Mouse (Mus musculus): ENCODE data around the gene Bad. TPM values are rescaled to one million over a fixed set of nuclear protein-coding genes. Genes with fewer than 3 reads are reported as not detected.
"Not testable (repeated sequence)": the region's sequence is repeated elsewhere in the genome, so short reads cannot be mapped to it uniquely, and the experiment has no call there.

Gene Bad
- 77.1 and 79.3 TPM in 2 replicates for polyA plus RNA-seq (2014; fragmentation: Nextera tagmentation; extraction: Ambion mirVana)

DNA sequence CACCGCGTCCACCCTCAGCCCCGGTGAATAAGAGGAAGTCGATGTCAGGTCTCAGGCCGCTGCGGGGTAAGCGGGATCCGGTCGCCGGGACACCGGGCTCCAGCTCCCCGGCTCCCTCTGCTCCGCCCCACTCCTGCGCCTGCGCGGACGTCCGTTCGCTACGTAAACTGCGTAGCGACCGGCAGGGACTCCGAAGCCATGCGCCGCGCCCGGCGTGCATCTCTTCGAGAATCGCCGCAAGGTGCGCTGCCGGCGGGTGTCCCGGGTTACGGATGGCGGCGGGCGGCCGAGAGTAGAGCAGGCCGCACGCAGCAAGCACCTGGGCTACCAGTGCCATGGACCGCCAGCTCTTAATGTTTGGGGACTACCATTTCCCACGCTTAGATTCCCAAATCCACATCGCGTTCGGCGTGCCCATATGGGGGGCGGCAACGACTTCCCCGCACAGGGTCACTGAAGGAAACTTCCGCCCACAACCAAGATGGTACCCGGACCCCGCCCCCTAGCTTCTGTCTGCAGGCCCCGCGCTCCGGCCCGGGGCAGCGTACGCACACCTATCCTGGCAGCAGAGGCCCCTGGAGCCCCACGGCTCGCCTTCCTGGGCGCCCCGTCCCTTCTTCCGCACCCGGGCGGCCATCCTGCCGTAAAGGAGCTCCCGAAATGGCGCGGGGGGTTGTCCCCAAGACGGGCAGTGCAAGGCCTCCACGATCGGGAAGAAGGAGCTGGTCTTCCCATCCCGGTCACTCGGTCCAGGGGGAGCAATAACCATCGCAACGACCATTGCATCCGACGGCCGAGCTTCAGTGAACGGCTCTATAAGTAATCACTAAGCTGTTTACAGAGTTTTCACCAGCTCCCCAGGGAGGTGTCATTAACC is at the start of gene Bad:
TSS of gene Bad (plus strand) at position 490 of the 877 bp plus-strand sequence.
- peak within 1 kb of the TSS; percentile 92 for H3K9ac ChIP-seq (replicated peaks; ENCODE audit: low read length)
- H3K4me2 ChIP-seq (ENCODE audit: low read length): peak within 1 kb of the TSS; percentile 99
- no peaks in the 10 kb centered on the region for H3K27me3 ChIP-seq (ENCODE audit: control insufficient read depth, insufficient read depth, low read length)
- H3K27ac ChIP-seq (replicated peaks; ENCODE audit: low read depth, low read length): peak within 1 kb of the TSS; percentile 94
- H3K4me3 ChIP-seq (replicated peaks; ENCODE audit: low read depth, low read length): peak within 1 kb of the TSS; percentile 85
- H3K9me3 ChIP-seq (ENCODE audit: control insufficient read depth, low read length): no peaks in the 10 kb centered on the region
- peaks cover 26% of the 10 kb centered on the region for H3K4me1 ChIP-seq (ENCODE audit: control insufficient read depth, insufficient read depth, low read length)
- WGBS: under 1% methylated on average over 83 of the region's 83 CpGs
- H3K36me3 ChIP-seq (ENCODE audit: control insufficient read depth, insufficient read depth, low read length): peaks cover 17% of the 10 kb centered on the region
- DNase-seq (peak; percentile 99), ATAC-seq (ENCODE audit: low FRiP score, low TSS enrichment) (peak; percentile 86)

DNA sequence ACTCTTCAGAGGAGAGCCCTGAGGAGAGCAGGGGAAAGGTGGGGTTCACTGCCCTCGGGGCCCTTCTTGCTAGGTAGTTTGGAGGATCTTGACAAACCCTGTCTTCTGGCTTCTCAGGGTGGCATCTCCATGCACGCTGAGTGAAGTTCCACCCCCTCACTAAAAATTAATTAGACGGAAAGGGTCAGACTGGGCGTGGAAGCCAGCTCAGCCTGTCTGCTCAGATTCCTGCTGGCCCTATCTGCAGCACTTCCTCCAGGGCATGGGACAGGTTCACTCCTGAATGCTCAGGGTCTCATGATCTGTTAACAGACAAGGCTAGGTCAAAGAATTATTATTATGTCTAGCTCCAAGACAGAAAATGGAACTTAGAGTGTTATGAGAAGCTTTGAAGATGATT is 49.1 kb upstream of the Bad start:
- Histone ChIP-seq H3K4me2 (ENCODE audit: low read length) (no peak overlapping the region), H3K4me3 (replicated peaks; ENCODE audit: low read depth, low read length) (no peak overlapping the region), H3K9ac (replicated peaks; ENCODE audit: low read length) (no peak overlapping the region), H3K27me3 (ENCODE audit: control insufficient read depth, insufficient read depth, low read length) (no peaks in the 10 kb centered on the region), H3K4me1 (ENCODE audit: control insufficient read depth, insufficient read depth, low read length) (no peaks in the 10 kb centered on the region), H3K36me3 (ENCODE audit: control insufficient read depth, insufficient read depth, low read length) (no peaks in the 10 kb centered on the region), H3K9me3 (ENCODE audit: control insufficient read depth, low read length) (peaks cover 5% of the 10 kb centered on the region; the same call in 1 of the 2 replicates), H3K27ac (replicated peaks; ENCODE audit: low read depth, low read length) (no peak overlapping the region)
- no peak for DNase-seq
- no peak for ATAC-seq (ENCODE audit: low FRiP score, low TSS enrichment)
- 72% methylated on average over 4 of the region's 4 CpGs for WGBS

DNA sequence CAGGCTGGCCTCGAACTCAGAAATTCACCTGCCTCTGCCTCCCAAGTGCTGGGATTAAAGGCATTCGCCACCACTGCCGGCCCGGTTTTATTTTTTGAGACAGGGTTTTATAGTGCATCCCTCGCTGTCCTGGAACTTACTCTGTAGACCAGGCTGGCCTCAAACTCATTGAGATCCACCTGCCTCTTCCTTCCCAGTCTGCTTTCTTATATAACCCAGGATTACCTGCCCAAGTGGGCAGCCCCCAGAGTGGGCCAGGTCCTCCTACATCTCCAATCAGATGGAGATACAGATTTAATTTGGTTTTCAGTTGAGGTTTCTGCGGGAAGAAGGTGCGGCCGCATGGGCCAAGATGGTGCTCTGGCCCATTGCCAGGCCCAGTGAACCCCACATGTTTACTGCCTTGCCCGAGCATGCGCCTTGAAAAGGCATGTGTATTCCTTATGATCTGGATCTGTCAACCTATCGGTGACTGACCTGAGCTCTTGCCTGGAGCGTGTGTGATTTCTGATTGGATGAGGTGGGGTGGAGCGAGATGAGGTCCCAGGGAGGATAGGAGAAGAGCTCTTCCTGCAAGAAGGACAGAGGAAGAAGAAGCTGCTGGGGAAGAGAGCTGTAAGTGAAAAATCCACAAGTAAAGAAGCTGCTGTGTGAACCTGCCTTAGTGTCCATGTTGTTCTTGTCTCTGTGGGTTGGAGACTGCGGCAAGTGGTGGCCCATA is 47.8 kb upstream of the Bad start:
- Histone ChIP-seq H3K4me2 (ENCODE audit: low read length) (no peak overlapping the region), H3K36me3 (ENCODE audit: control insufficient read depth, insufficient read depth, low read length) (no peaks in the 10 kb centered on the region), H3K4me3 (replicated peaks; ENCODE audit: low read depth, low read length) (no peak overlapping the region), H3K27ac (replicated peaks; ENCODE audit: low read depth, low read length) (no peak overlapping the region), H3K9me3 (ENCODE audit: control insufficient read depth, low read length) (peaks cover 5% of the 10 kb centered on the region; the same call in 1 of the 2 replicates), H3K4me1 (ENCODE audit: control insufficient read depth, insufficient read depth, low read length) (no peaks in the 10 kb centered on the region), H3K9ac (replicated peaks; ENCODE audit: low read length) (no peak overlapping the region), H3K27me3 (ENCODE audit: control insufficient read depth, insufficient read depth, low read length) (no peaks in the 10 kb centered on the region)
- DNase-seq (no peak), ATAC-seq (ENCODE audit: low FRiP score, low TSS enrichment) (no peak)
- 93% methylated on average over 14 of the region's 14 CpGs for WGBS

DNA sequence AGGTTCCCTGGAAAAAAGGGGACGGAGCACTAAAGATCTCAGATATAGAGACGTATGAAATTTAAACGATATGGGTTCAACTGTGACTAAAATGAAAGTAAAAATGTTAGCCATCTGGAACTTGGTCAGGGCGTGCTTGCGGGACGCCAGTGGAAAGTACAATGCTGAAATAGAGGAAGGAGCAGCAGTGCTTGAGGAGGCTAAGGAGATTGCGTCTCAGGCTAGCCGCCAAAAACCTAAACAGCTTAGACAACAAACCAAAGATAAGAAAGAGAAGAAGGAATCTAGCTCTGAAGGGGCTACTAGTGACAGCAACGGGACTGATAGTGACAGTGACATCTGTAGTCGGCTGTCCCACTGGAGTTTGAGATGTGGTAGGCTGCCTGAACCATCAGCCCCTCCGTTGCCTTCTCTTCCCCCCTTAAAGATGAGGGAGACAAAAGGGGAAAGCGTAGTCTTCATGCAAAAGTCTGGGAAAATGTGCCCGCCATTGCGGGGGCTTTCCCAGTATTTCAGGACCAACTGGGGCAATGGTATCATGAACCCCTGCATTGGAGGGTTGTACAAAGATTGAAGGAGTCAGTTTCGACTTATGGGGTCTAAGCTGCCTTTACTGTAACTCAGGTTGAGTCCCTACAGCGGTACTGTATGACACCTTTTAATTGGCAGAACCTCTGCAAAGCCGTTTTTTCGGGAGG is 45.9 kb upstream of the Bad start:
- not testable (repeated sequence) for H3K4me2 ChIP-seq (ENCODE audit: low read length); DNase-seq; ATAC-seq (ENCODE audit: low FRiP score, low TSS enrichment); H3K4me3 ChIP-seq (replicated peaks; ENCODE audit: low read depth, low read length); H3K4me1 ChIP-seq (ENCODE audit: control insufficient read depth, insufficient read depth, low read length); H3K27me3 ChIP-seq (ENCODE audit: control insufficient read depth, insufficient read depth, low read length); H3K9me3 ChIP-seq (ENCODE audit: control insufficient read depth, low read length); H3K9ac ChIP-seq (replicated peaks; ENCODE audit: low read length); H3K27ac ChIP-seq (replicated peaks; ENCODE audit: low read depth, low read length); H3K36me3 ChIP-seq (ENCODE audit: control insufficient read depth, insufficient read depth, low read length)
- 92% methylated on average over 18 of the region's 18 CpGs for WGBS

DNA sequence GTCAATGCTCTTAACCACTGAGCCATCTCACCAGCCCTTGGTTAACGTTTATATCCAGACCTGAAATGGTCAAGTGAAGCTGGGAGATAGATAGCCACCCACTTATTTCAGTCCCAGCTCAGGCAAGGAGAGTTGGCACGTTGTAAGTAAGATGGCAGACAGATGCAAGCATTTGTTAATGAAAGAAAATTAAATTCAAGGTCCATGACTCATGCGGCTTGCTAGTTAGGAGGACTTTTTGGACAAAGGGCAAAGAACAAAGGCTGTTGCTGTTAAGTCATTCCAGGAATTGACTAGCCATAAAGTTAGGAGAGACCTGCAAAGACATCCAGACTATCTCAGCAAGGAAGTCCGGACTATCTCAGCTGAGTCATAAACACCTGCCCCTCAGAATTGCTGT is 42.0 kb upstream of the Bad start:
- Histone ChIP-seq H3K4me2 (ENCODE audit: low read length) (no peak overlapping the region), H3K4me1 (ENCODE audit: control insufficient read depth, insufficient read depth, low read length) (no peaks in the 10 kb centered on the region), H3K4me3 (replicated peaks; ENCODE audit: low read depth, low read length) (no peak overlapping the region), H3K27me3 (ENCODE audit: control insufficient read depth, insufficient read depth, low read length) (no peaks in the 10 kb centered on the region), H3K9me3 (ENCODE audit: control insufficient read depth, low read length) (peaks cover 5% of the 10 kb centered on the region; the same call in 1 of the 2 replicates), H3K36me3 (ENCODE audit: control insufficient read depth, insufficient read depth, low read length) (peaks cover 7% of the 10 kb centered on the region), H3K27ac (replicated peaks; ENCODE audit: low read depth, low read length) (no peak overlapping the region), H3K9ac (replicated peaks; ENCODE audit: low read length) (no peak overlapping the region)
- DNase-seq (no peak), ATAC-seq (ENCODE audit: low FRiP score, low TSS enrichment) (no peak)
- 87% methylated on average over 4 of the region's 4 CpGs for WGBS

DNA sequence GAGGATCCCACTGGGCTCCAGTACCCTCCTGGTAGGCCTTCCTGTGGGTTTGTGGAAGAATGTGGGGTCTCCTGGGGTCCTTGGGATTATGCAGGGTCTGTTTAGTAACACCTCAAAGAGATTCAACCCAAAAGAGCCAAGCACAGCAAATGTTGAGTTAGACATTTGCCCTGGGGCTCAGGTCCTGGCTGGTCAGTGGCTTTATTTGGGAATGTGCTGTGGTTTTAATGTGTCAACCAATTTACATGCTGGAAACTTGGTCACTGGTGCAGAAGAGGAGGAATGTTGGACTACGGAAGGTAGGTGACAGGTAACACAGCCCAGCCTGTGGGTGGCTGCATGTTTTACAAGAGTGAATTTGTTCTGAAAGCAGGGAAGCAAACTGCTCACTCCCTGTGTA is 38.6 kb upstream of the Bad start:
- DNase-seq (no peak), ATAC-seq (ENCODE audit: low FRiP score, low TSS enrichment) (no peak)
- Histone ChIP-seq H3K27ac (replicated peaks; ENCODE audit: low read depth, low read length) (no peak overlapping the region), H3K4me1 (ENCODE audit: control insufficient read depth, insufficient read depth, low read length) (peaks cover 5% of the 10 kb centered on the region; the same call in 1 of the 2 replicates), H3K4me3 (replicated peaks; ENCODE audit: low read depth, low read length) (no peak overlapping the region), H3K4me2 (ENCODE audit: low read length) (no peak overlapping the region), H3K27me3 (ENCODE audit: control insufficient read depth, insufficient read depth, low read length) (no peaks in the 10 kb centered on the region), H3K9me3 (ENCODE audit: control insufficient read depth, low read length) (no peaks in the 10 kb centered on the region), H3K9ac (replicated peaks; ENCODE audit: low read length) (no peak overlapping the region), H3K36me3 (ENCODE audit: control insufficient read depth, insufficient read depth, low read length) (peaks cover 31% of the 10 kb centered on the region)
- WGBS: 96% methylated on average over 1 of the region's 1 CpGs

DNA sequence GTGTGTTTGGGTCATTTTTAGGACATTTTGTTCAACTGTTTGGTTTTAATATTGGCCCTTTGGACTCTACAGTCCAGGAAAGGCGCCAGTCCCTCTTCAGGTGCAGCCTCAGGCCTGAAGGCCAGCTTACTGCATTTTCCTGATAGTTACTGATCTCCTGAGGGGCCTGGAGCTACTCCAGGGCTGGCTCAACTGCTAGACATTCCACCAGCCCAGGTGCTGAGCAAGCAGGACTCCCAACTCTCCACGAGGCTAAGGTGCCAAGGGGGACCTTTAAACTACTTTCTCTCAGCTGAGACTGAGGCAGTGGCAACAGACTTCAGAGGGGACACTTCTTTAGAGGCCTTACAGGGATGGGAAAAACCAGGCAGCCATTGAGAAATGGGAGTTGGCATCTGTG is 36.8 kb upstream of the Bad start:
- Histone ChIP-seq H3K9me3 (ENCODE audit: control insufficient read depth, low read length) (no peaks in the 10 kb centered on the region), H3K4me2 (ENCODE audit: low read length) (no peak overlapping the region), H3K27ac (replicated peaks; ENCODE audit: low read depth, low read length) (no peak overlapping the region), H3K9ac (replicated peaks; ENCODE audit: low read length) (no peak overlapping the region), H3K4me1 (ENCODE audit: control insufficient read depth, insufficient read depth, low read length) (peaks cover 16% of the 10 kb centered on the region), H3K36me3 (ENCODE audit: control insufficient read depth, insufficient read depth, low read length) (peaks cover 31% of the 10 kb centered on the region), H3K27me3 (ENCODE audit: control insufficient read depth, insufficient read depth, low read length) (no peaks in the 10 kb centered on the region), H3K4me3 (replicated peaks; ENCODE audit: low read depth, low read length) (no peak overlapping the region)
- DNase-seq (no peak), ATAC-seq (ENCODE audit: low FRiP score, low TSS enrichment) (no peak)
- 86% methylated on average over 2 of the region's 2 CpGs for WGBS

DNA sequence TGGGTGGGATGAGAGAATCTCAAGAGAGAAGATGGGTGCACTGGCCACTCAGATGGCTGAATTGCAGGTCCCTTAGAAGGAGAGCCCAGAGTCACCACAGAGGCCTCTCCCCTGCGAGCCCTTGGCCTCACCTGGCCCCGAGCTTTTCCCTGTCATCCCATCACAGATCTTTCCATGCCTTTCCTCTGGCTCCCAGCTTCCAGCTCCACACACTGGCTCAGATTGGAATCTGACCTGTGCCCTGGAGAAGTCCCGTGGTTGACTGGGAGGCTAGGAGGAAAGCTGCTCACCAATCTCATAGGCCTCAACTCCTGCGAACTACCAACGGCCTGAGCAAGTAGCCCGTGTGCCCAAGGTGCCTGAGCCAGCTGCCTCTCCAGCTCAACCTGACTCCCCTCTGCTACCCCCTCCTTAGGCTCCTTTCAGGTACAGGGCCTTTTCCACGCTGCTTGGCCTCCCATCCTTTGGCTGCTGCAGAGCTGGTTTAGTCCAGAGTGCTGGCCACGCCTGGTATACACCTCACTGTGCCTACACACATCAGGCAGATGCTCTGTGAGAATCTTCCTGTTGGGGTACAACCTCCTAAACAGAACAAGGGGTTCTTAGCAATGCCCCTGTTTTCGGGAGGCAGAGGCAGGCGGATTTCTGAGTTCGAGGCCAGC is 36.0 kb upstream of the Bad start:
- Histone ChIP-seq H3K9ac (replicated peaks; ENCODE audit: low read length) (no peak overlapping the region), H3K4me3 (replicated peaks; ENCODE audit: low read depth, low read length) (no peak overlapping the region), H3K36me3 (ENCODE audit: control insufficient read depth, insufficient read depth, low read length) (peaks cover 31% of the 10 kb centered on the region), H3K4me2 (ENCODE audit: low read length) (no peak overlapping the region), H3K9me3 (ENCODE audit: control insufficient read depth, low read length) (no peaks in the 10 kb centered on the region), H3K4me1 (ENCODE audit: control insufficient read depth, insufficient read depth, low read length) (peaks cover 16% of the 10 kb centered on the region), H3K27ac (replicated peaks; ENCODE audit: low read depth, low read length) (no peak overlapping the region), H3K27me3 (ENCODE audit: control insufficient read depth, insufficient read depth, low read length) (no peaks in the 10 kb centered on the region)
- no peak for DNase-seq
- 94% methylated on average over 11 of the region's 11 CpGs for WGBS
- ATAC-seq (ENCODE audit: low FRiP score, low TSS enrichment): no peak

All from midbrain, embryonic 14.5 days (tissue).